Mouse (Mus musculus) hindbrain, postnatal 0 days (tissue): ENCODE data around the gene Zfp648. TPM values are rescaled to one million over a fixed set of nuclear protein-coding genes. Genes with fewer than 3 reads are reported as not detected.

Source experiments
- ATAC-seq: fragments of 200-750 bp; cut with Nextera tagmentation; 2 replicates; pipeline ENCODE4 v1.8.0; 2017; ENCODE audit warnings: mild to moderate bottlenecking, moderate TSS enrichment, moderate library complexity
- DNase-seq: peaks from one replicate; pipeline ENCODE4 v3.0.0-alpha.2; 2015; ENCODE audit warnings: low spot score
- H3K27ac ChIP-seq: fragments of 300-500 bp; sonication (generic); 2 replicates; pipeline ENCODE4 v1.5.1; 2014; ENCODE audit warnings: mild to moderate bottlenecking
- H3K27me3 ChIP-seq: fragments of 300-500 bp; sonication (generic); 2 replicates; pipeline ENCODE4 v1.6.1; 2014; ENCODE audit warnings: low read length, mixed read lengths; ENCODE audit not compliant: insufficient read depth
- H3K36me3 ChIP-seq: fragments of 300-500 bp; sonication (generic); 2 replicates; pipeline ENCODE4 v1.6.1; 2014; ENCODE audit warnings: low read length, mixed read lengths; ENCODE audit not compliant: insufficient read depth
- H3K4me1 ChIP-seq: fragments of 300-500 bp; sonication (generic); 2 replicates; pipeline ENCODE4 v1.6.1; 2014; ENCODE audit warnings: antibody characterized with exemption, low read length, mixed read lengths; ENCODE audit not compliant: insufficient read depth
- H3K4me2 ChIP-seq: fragments of 300-500 bp; sonication (generic); 2 replicates; pipeline ENCODE4 v1.6.1; 2014; ENCODE audit warnings: low read depth, mild to moderate bottlenecking, low read length, moderate library complexity, mixed read lengths
- H3K4me3 ChIP-seq: fragments of 300-500 bp; sonication (generic); 2 replicates; pipeline ENCODE4 v1.5.1; 2014; ENCODE audit warnings: low read length
- H3K9ac ChIP-seq: fragments of 300-500 bp; sonication (generic); replicated peaks from 2 replicates; pipeline ENCODE4 v1.6.1; 2014; ENCODE audit warnings: mild to moderate bottlenecking, low read length, moderate library complexity, mixed read lengths
- H3K9me3 ChIP-seq: fragments of 300-500 bp; sonication (generic); 2 replicates; pipeline ENCODE4 v1.6.1; 2016; ENCODE audit warnings: low read length, mixed read lengths
- CTCF ChIP-seq: IDR thresholded peaks from 2 replicates; pipeline ENCODE4 v1.5.1; 2016; ENCODE audit warnings: antibody characterized with exemption, control low read depth, low read depth
- WGBS: fragments of 180-500 bp; shearing (Covaris S2); extraction: QIAGEN DNeasy Blood & Tissue Kit; methylation state at CpG from one replicate; pipeline ENCODE4 v1.1.7; 2014; 5-methylcytosine and 5-hydroxymethylcytosine counted together
- polyA plus RNA-seq: library from polyadenylated mRNA; unstranded; fragments of >200 nt; fragmentation: Nextera tagmentation; extraction: Ambion mirVana; gene quantifications from 2 replicates; pipeline ENCODE4 v1.2.1, GENCODE M21; 2015
- total RNA-seq: library from RNA; depleted of rRNA; stranded (reverse); fragments of >200 nt; gene quantifications from 2 replicates; pipeline ENCODE4 v1.2.3, GENCODE M21; 2014

The Zfp648 gene
- total and polyA plus RNA-seq, 2 experiments from 2014 or later: 0.88 to 1.4 TPM

DNA sequence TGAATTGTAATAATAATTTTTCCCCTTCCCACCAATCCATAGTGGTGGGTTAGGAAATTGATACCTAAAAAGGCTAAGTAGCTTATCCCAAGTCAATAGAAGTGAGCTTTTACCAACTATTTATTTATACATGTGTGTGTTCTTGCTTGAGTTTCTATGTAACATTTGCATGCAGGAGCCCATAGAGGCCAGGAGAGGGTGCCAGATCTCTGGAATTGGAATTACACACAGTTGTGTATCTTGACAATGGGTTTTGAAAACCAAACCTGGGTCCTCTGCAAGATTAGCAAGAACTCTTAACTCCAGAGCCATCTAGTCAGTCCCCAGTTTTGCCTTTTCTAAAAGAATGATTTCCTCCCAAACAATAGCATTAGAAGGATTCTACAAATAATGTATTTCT lies 37.9 kb downstream of the Zfp648 start:
- Histone ChIP-seq H3K9ac (no peak overlapping the region), H3K27ac (no peak overlapping the region), H3K27me3 (no peaks in the 10 kb centered on the region), H3K4me3 (no peak overlapping the region), H3K9me3 (no peaks in the 10 kb centered on the region), H3K4me2 (no peak overlapping the region), H3K36me3 (no peaks in the 10 kb centered on the region), H3K4me1 (no peaks in the 10 kb centered on the region)
- ATAC-seq (no peak), DNase-seq (peak; percentile 25)
- peak; percentile 57 for TF ChIP-seq CTCF

DNA sequence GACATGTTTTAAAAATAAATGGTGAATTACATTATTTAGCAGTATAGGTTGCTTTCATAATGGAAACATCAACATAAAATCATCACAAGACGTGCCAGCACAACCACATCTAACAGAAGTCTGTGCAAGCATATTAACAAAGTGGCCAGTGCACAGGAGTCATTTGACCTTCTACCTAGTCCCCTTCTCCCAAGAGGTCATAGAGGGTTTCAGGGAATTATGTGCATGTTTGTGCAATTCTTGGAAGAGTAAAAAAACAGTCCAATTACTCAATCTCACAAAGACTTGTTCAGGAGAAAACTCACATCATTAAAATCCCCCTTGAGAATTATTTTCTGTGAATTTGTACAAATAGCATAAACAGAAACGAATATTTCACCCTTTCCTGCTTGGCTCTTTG lies 50.2 kb downstream of the Zfp648 start:
- WGBS: 80% methylated on average over 2 of the region's 2 CpGs
- Histone ChIP-seq H3K36me3 (no peaks in the 10 kb centered on the region), H3K9me3 (no peaks in the 10 kb centered on the region), H3K4me1 (no peaks in the 10 kb centered on the region), H3K27ac (no peak overlapping the region), H3K4me2 (no peak overlapping the region), H3K4me3 (no peak overlapping the region), H3K9ac (no peak overlapping the region), H3K27me3 (no peaks in the 10 kb centered on the region)
- no peak for ATAC-seq
- no peak for TF ChIP-seq CTCF
- no peak for DNase-seq

DNA sequence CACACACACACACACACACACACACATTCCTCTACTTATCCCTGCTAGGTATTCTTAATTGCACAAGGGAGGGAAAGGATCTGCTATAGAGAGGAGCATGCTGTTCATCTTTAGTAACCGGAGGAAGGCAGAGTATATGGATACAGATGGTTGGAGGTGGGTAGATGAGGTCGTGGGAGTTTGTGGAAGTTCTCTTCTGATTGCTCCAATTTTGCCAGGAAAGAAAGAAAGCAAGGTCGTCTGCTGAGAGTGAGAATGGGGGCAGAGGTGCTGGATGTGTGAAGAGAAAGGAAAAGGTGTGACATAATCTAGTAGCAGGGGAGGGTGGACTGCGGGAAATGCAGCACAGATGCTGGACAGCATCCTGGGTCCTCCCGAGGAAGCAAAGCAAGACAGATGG lies 51.8 kb downstream of the Zfp648 start:
- no peaks in the 10 kb centered on the region for H3K4me1 ChIP-seq
- H3K36me3 ChIP-seq: no peaks in the 10 kb centered on the region
- 56% methylated on average over 5 of the region's 5 CpGs for WGBS
- no peak for DNase-seq
- H3K27ac ChIP-seq: no peak overlapping the region
- no peak overlapping the region for H3K4me2 ChIP-seq
- H3K27me3 ChIP-seq: no peaks in the 10 kb centered on the region
- TF ChIP-seq CTCF: no peak
- H3K4me3 ChIP-seq: no peak overlapping the region
- H3K9me3 ChIP-seq: no peaks in the 10 kb centered on the region
- no peak overlapping the region for H3K9ac ChIP-seq
- no peak for ATAC-seq
